Mouse (Mus musculus): ENCODE measurements around the gene Card11.

DNA sequence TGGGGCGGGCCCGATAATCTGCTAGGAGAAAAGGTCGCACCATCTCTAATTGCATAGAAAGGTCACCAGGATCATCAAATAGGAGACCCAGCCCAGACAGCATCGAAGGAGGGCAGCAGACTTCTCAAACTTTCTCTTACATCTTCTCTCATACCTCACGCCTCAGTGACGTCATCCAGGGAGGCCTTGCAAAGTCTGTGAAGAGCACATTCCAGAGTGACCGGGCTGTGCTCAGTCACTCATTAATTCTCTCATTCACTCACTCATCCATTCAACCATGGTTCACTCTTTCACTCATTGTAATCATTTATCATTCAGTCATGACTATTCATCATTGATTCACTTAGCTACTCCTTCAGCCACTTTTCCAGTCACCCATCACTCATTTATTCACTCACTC lies 63.6 kb downstream of the Card11 start:
- TF ChIP-seq POLR2A (IDR thresholded peaks at IDR 0.05; ENCODE audit: extremely low read depth, insufficient read depth, low read length), result no peak
- TF ChIP-seq CTCF (IDR thresholded peaks at IDR 0.05; ENCODE audit: extremely low read depth, insufficient read depth, low read length), result no peak
